Mouse (Mus musculus) urinary bladder, postnatal 0 days (tissue): ENCODE measurements around the gene Ndufs8. TPM values are rescaled to one million over a fixed set of nuclear protein-coding genes. Genes with fewer than 3 reads are reported as not detected.

Source experiments
- polyA plus RNA-seq: library from polyadenylated mRNA; unstranded; fragments of >200 nt; fragmentation: Nextera tagmentation; extraction: Ambion mirVana; gene quantifications from 2 replicates; pipeline ENCODE4 v1.2.1, GENCODE M21; 2015

Ndufs8 gene
- 279 and 309 TPM in 2 replicates for polyA plus RNA-seq

DNA sequence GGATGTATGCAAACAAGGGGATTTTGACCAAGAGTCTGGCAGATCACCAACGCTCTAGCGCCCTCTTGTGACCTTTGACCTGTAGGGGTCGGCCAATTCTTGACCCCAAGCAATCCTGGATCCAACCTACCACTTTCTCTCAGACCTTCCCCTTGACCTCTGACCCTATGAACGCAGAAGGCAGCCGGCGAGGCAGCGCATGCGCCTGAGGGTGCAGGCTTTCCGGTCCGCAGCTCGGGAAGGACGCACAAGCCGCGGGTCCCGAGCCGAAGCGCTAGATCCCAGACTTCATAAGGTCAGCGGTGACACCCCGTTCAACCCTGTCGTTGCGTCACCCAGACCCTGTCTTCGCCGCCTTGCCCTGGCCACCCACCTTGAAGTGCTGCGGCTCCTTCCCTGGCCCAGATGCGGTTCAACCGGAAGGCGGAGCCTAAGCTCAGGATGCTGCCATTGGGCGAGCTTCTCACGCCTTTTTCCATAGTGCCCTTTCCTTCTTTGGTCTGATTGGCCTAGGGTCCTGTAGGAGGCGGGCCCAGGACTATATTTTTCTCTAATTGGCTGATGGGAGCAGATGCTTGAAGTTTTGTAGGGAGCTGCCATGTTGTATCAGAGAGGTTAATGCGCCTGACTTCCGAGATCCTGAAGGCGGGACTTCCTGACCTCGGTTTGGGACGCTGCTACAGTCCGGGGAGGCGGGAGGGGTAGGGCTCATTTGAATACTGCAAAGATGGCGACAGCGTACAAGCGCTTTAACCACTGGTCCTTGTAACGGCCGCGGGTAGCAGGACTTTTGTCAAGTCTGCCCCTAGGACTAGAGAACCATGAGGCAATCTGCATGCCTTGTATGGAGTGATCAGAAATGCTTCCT lies at the start of gene Ndufs8:
TSS of gene Ndufs8 (minus strand) at position 438 of the 868 bp plus-strand sequence.

DNA sequence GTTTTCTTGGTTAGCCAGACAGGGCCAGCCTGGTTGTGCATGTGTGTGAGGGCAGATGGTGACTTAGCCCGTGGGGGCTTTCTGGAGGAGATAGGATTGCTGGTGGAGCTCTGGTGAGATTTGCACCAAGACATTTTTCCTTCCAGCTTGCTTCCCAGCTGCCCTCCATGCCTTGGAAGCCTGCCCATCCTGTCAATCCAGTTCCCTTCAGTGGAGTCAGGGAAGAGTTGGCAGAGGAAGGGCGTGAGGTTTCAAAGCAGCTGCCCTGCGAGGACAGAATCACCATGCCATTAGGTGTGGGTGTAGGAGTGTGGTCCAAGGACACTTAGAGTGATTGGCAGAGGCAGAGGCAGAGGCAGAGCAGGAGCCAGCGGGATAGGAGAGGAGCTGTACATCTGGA lies 45.9 kb upstream of the Ndufs8 start, which contains the start of gene Aldh3b3:
TSS of gene Aldh3b3 (plus strand) at position 176 of the 400 bp plus-strand sequence.

DNA sequence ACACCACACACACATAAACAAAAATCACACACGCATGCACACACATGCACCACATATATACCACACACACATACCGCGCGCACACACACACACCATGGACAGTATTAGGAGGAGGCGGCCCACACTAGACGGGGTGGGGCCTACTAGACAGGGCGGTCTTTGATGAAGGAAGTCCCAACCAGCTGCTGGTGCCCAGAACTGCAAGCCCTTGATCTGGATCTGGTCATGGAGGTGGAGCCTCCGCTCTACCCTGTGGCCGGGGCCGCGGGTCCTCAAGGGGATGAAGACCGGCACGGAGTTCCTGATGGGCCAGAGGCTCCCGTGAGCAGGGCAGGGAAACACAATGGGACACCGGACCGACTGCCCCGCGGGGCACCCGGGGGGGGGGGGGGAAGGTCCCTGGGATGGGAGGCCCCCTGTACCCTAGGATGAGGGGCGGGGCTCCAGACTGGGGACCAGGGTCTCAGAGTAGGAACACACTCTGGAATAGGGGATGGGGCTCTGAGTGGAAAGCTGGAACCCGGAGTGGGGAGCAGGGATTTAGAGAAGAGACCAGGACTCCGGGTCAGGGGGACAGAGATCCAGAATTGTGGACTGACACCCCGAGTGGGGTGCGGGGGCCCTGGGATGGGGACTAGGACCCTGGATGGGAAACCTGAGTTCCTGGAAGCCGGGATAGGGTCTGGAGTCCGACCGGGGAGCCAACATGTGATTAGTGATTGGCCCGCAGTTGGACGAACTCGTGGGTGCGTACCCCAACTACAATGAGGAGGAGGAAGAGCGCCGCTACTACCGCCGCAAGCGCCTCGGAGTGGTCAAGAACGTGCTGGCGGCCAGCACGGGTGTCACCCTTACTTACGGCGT lies 22.7 kb upstream of the Ndufs8 start, which contains the start of gene Unc93b1:
TSS of gene Unc93b1 (plus strand) at position 155 of the 864 bp plus-strand sequence.

DNA sequence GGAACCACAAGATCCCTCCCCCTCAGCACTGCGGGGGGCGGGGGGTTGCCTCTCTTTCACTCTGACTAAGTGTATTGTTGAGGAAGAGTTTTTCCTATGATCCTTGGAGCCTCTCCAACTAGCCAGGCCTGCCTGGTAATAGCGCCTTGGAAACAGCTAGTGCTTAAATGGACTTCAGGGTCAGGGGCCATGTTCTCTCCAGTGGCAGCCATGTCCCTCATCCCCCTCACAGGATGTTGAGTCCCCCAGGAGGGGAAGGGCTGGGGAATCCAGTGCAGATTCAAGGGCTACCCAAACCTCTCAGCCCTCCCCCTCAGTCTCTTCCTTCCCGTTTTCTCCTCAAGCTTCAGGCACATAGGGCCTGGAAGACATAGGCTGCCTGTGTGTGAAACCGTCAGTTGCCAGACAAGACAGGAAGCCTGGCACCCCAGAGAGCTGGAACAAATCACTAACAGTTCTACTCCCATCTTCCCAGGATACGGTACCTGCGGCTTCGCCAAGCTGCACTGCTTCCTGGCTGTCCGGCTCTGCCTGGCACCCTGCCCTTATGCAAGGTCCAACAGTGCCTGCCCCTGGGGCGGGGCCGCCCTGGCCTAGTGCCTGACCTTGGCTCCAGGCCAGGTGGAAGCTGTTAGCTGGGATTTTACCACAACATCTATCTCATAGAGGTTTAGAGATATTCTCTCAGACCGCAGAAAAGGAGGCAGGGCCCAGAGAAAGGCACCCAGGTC lies 16.8 kb upstream of the Ndufs8 start, which contains the start of gene Aldh3b1:
TSS of gene Aldh3b1 (minus strand) at position 598 of the 731 bp plus-strand sequence.

DNA sequence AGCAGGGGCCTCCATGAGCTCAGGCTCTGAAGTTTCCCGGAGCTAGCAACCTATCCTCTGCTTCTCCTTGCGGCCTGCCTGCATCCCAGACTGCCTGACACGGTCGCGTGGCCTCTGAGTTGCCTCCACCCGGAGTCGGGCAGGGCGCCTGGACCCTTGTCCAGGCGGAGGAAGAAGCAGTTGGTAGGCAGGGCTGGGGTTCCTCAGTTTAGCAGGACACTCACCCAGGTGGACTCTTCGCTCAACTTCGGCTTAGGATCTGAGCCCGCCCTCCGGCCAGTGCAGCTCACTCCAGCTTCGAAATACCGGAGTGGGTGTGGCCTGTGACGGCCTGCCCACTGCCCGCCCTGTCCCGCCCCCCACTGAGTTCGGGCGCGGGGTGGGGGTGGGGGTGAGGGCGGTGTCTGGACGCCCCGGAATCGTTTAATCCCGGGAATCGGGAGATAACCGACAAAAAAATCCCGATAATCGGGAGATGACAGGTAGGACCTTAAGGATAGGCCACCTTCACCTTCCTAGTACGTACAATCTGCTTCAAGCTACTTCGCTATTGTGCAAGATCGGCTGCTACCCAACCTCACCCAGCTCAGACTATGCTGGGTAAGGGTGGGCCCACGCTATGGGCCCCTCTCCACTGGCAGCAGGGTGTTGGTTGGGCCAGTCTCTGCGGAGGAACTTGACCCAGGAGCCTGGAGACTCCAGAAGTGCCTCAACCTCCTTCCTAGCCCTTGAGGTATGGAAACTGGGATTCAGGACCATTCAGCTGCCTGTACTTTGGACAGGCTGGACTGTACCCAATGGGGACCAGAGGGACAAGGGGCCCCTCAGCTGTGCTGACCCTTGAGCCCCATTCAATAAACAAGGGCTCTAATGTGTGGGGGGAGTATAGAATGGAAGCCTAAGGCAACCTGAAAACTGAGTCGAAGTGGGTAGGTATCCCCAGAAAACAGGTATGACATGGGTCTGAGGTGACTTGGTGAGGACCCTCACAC lies 5.5 kb downstream of the Ndufs8 start, which contains the start of gene Tcirg1:
TSS of gene Tcirg1 (minus strand) at position 339 of the 992 bp plus-strand sequence.

Other genes with a start within 250 kb of the Ndufs8 start
- gene Lrp5, start 226.2 kb downstream of the Ndufs8 start, polyA plus RNA-seq = 2.0 and 2.1 TPM in 2 replicates
- 37.1 and 48.3 TPM in 2 replicates for gene 1810055G02Rik, start 204.5 kb downstream of the Ndufs8 start, polyA plus RNA-seq
- gene Kmt5b, start 145.4 kb downstream of the Ndufs8 start, polyA plus RNA-seq = 14.4 and 15.2 TPM in 2 replicates
- 21.8 and 25.8 TPM in 2 replicates for gene Chka, start 61.0 kb downstream of the Ndufs8 start, polyA plus RNA-seq
- gene Tcirg1, start 5.6 kb downstream of the Ndufs8 start, polyA plus RNA-seq = 18.2 and 23.2 TPM in 2 replicates
- gene Aldh3b1, start 17.0 kb upstream of the Ndufs8 start, polyA plus RNA-seq = 3.3 and 8.6 TPM in 2 replicates
- 21.7 and 32.0 TPM in 2 replicates for gene Unc93b1, start 22.4 kb upstream of the Ndufs8 start, polyA plus RNA-seq
- gene Aldh3b3, start 45.9 kb upstream of the Ndufs8 start, polyA plus RNA-seq = 0.29 and 0.30 TPM in 2 replicates
- gene Aldh3b2, start 59.6 kb upstream of the Ndufs8 start, polyA plus RNA-seq = 122 and 144 TPM in 2 replicates
- 6.1 and 7.0 TPM in 2 replicates for gene Acy3, start 73.8 kb upstream of the Ndufs8 start, polyA plus RNA-seq
- gene Tbx10, start 80.0 kb upstream of the Ndufs8 start, polyA plus RNA-seq = 0.11 TPM in 1 of 2 replicates, not detected in the other
- 29.1 and 36.0 TPM in 2 replicates for gene Nudt8, start 87.8 kb upstream of the Ndufs8 start, polyA plus RNA-seq
- gene Gm49405, start 87.9 kb upstream of the Ndufs8 start, polyA plus RNA-seq = 0.82 and 1.3 TPM in 2 replicates
- gene Doc2g, start 90.5 kb upstream of the Ndufs8 start, polyA plus RNA-seq = 1.5 and 2.1 TPM in 2 replicates
- 170 and 175 TPM in 2 replicates for gene Ndufv1, start 100.0 kb upstream of the Ndufs8 start, polyA plus RNA-seq
- 432 and 441 TPM in 2 replicates for gene Gstp1, start 125.2 kb upstream of the Ndufs8 start, polyA plus RNA-seq
- 21.6 and 25.1 TPM in 2 replicates for gene Gstp2, start 133.2 kb upstream of the Ndufs8 start, polyA plus RNA-seq
- 0.33 and 0.52 TPM in 2 replicates for gene Gstp3, start 146.8 kb upstream of the Ndufs8 start, polyA plus RNA-seq
- not detected in 2 replicates for gene Cabp2, start 168.8 kb upstream of the Ndufs8 start, polyA plus RNA-seq
- gene Cdk2ap2, start 184.4 kb upstream of the Ndufs8 start, polyA plus RNA-seq = 75.9 and 93.8 TPM in 2 replicates
- gene Pitpnm1, start 187.2 kb upstream of the Ndufs8 start, polyA plus RNA-seq = 10.2 and 13.2 TPM in 2 replicates
- 76.9 and 77.9 TPM in 2 replicates for gene Aip, start 213.1 kb upstream of the Ndufs8 start, polyA plus RNA-seq
- gene Gpr152, start 227.0 kb upstream of the Ndufs8 start, polyA plus RNA-seq = not detected in 2 replicates
- gene Cabp4, start 231.3 kb upstream of the Ndufs8 start, polyA plus RNA-seq = 0.28 and 0.41 TPM in 2 replicates
- gene Coro1b, start 235.8 kb upstream of the Ndufs8 start, polyA plus RNA-seq = 130 and 133 TPM in 2 replicates
- gene Ptprcap, start 240.8 kb upstream of the Ndufs8 start, polyA plus RNA-seq = 0.54 and 0.65 TPM in 2 replicates